Mouse (Mus musculus): ENCODE measurements around the gene Fbxw21.

GRCm38 (mm10) chr9:109114871-109115270, 47.0 kb downstream of the Fbxw21 start:
- TF ChIP-seq TAL1 (IDR thresholded peaks at IDR 0.05; ENCODE audit: low read length) (no peak), GATA1 (IDR thresholded peaks at IDR 0.05; ENCODE audit: low read length) (no peak)

Data from erythroblast, embryonic 14.5 days (primary cell).